Mouse (Mus musculus): ENCODE data around the gene Ift122.
A peak's percentile ranks its signal among the peaks of the same experiment; 100 is the strongest.

Gene Ift122

DNA sequence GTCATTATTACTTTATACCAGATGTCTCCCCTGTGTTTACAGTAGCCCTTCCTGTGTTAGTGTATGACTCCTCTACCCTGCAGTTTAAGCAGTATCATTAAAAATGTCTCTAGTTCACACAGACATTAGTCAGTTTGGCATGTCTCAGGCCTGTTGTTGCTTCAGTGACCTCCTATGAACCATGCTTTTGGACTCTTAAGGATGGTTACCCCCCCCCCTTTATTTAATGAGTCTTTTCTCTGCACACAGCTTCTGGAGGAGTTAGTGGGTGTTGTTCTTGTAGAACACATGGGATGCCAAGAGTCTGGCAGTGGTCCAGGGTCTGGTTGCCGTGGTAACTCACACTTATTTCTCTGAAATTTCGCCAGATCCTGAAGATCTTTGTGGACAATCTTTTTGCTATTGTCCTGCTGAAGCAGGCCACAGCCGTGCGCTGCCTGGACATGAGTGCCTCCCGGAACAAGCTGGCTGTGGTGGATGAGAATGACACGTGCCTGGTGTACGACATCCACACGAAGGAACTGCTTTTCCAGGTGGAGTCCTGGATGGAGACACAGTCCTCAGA lies 38.3 kb downstream of the Ift122 start:
- no peak for DNase-seq (ENCODE audit: low spot score in 2 of 2)

DNA sequence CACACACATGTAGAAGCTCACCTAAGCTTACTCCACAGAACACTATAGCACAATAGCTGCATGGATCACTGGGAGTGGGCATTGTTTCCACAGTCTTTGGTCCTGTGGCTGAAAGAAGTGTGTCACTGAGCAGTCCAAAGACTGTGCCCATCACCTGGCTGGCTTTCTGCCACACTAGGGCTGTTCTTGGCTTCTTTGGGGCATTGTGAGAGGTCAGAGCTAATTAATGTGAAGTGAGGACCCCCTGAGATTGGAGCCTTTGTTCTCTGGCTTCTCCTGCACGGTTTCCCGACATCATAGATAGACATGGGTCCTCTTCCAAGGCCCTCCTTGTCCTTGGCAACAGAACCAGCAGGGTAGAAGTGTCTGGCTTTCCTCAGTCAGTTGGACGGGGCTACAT lies 39.1 kb downstream of the Ift122 start:
- DNase-seq (ENCODE audit: low spot score in 2 of 2): no peak

DNA sequence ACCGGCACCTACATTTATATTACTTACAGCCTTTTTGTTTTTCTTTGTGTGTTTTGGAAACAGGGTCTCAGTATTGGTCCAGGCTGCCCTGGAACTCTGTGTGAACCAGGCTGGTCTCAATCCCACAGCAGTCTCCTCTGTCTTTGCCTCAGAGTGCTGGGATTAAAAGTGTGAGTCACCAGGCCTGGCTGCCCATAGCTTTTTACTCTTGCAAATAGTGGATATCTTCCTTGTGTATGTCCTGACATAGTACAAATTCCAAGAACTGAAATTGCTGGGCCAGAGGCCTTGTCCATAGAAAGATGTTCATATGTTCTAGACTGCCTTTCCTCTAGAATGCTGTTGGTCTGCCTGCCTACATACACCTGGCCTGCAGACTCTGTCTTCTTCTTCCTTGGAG lies 43.1 kb downstream of the Ift122 start:
- no peak for DNase-seq (ENCODE audit: low spot score in 2 of 2)

DNA sequence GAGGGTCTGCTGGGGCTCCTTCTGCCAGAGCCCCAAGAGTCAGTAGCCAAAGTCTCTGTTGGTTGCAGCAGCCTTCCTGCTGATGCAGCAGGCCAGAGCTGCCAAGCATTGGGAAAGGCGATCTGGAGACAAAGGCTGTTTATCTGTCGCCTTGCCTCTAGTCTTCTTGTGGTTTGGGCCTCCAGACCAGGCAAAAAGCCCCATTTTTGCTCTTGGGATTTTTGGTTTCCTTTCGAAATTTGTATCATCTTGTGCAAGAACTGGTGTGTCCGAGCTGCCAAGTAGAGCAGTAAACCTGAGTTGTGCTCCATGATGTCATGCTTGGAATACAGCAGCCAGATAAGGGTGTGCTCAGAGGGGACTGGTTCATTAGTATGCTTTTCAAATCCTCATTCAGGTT lies 43.8 kb downstream of the Ift122 start:
- DNase-seq (ENCODE audit: low spot score in 2 of 2): no peak

DNA sequence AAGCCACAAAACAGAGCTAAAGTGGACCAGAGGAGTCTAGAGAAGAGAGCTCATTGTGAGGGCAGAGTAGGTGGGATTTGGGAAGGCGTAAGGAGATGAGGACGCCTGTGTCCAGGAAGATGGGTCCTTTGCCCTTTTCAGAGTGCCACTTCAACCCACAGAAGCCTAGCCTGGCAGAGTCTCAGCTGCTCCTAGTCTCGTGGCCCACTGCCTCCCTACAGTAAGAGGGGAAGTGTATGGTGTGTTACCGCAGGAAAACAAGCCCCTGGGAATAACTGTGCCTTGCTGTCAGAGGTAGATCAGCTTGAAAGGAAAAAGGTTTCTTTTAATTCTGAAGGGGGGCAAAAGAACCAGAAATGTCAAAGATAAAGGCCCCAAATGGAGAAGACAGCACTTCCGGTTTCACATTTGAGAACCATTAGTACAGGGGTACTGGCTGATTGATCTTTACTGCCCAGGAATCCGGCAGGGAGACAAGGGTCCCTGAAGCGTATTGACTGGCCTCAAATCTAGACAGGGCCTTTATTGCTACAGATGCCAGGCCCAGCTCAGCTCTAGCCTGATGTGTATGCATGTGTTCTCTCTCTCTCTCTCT lies 44.8 kb downstream of the Ift122 start:
- no peak for DNase-seq (ENCODE audit: low spot score in 2 of 2)

DNA sequence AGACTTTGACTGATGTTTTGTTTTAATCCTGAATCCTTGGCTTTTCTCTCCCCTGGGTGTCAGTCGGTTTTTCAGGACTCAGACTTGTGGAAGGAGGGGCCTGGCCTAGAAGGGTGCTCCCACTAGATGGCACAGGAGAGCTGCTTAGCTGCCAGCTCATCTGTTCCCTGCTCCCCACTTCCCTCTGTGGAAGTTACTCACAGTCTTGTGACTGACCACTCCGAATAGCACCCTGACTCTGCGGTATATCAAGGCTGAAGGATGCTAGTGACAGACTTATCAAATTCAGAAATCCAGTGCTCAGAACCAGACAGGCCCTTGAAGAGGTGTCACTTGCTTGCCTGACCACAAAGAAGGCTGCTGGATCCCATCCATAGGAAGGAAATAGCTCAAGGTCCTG lies 47.8 kb downstream of the Ift122 start:
- DNase-seq (ENCODE audit: low spot score in 2 of 2): peak in 1 of 2 experiments; percentile 58

DNA sequence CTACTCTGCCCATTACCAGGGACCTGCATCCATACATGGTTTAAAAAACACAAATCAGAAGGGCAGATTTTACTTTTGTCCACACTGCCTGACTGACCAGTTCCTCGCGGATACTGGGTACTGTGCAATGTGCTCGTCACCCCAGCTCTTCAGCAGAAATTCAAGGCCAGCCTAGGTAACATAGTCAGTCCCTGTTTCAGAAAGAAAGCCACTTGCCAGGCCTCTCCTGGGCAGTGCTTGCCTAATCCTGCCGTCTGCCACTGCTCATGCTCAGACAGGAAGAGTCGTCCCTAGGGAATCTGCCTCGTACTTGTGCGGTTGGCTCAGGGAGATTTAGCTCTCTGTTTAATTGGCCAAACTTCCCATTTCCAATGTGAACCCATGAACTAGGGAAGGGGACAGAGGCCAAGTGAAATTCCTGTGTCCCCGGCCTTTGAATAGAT lies 48.2 kb downstream of the Ift122 start:
- no peak for DNase-seq (ENCODE audit: low spot score in 2 of 2)

DNA sequence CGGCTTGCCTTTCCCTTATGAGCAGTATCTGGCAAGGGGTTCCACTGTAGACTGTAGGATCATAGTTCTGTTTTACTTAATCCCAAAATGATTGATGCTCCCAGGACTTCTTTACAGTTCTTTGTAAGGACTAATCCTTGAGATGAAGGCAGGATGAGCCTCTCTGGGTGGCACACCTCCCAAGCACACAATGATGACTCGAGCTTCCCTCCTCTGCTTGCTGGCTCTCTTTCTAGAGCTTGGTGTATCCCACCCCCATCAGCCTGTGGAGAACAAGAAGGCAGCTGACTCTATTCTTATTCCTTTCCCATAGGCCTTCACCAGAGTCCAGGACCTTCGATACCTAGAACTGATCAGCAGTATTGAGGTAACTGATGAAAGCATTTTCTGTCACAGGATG lies 49.3 kb downstream of the Ift122 start:
- no peak for DNase-seq (ENCODE audit: low spot score in 2 of 2)

DNA sequence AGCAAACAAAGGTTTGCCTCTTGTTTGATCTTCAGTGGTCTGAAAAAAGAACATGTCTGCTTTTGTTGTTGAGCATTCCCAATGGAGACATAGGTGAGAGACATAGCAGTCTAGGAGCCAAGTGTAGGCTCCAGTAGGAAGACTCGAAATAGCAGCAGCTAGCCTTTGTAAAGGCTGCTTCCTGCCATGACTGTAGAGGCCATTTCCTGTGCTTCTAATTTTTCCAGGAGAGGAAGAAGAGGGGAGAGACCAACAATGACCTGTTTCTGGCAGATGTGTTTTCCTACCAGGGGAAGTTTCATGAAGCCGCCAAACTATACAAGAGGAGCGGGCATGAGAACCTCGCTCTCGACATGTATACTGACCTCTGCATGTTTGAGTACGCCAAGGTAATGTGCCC lies 52.3 kb downstream of the Ift122 start:
- no peak for DNase-seq (ENCODE audit: low spot score in 2 of 2)

DNA sequence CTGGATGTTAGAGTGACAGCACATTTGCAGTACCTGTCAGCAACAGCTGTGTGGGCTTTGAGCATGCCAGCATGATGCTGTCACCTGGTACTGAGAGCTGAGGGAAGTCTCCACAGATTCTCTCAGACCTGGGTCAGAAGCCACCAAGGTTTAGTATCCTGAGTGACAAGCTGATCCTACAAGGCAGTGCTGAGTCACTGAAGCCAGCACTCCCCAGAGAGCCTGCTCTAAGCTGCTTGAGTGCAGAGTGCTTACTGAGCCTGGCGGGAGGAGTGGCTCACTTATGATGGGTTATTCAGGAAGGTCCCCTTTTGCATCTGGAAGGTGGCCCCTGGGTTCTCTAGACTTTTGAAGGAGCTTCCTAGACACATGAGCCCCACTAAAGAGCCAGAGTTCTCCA lies 53.2 kb downstream of the Ift122 start:
- no peak for DNase-seq (ENCODE audit: low spot score in 2 of 2)

DNA sequence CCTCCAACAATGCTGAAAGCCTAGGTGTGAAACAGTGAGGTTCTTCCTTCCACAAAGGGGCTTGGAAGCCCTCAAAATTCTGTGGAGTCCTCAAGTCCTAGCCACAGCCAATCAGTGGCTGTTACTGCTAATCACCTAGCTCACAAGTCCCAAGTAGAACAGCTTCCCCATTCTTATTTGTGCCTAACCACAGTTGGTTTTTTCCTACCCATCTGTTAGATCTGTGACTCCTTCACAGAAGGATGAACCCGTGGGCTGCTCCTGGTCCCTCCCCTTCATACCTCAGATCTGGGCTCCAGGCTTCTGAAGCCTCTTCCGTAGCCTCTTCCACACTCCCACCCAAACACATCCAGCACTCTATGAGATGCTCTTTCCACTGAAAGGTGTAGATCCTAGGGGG lies 53.6 kb downstream of the Ift122 start:
- no peak for DNase-seq (ENCODE audit: low spot score in 2 of 2)

DNA sequence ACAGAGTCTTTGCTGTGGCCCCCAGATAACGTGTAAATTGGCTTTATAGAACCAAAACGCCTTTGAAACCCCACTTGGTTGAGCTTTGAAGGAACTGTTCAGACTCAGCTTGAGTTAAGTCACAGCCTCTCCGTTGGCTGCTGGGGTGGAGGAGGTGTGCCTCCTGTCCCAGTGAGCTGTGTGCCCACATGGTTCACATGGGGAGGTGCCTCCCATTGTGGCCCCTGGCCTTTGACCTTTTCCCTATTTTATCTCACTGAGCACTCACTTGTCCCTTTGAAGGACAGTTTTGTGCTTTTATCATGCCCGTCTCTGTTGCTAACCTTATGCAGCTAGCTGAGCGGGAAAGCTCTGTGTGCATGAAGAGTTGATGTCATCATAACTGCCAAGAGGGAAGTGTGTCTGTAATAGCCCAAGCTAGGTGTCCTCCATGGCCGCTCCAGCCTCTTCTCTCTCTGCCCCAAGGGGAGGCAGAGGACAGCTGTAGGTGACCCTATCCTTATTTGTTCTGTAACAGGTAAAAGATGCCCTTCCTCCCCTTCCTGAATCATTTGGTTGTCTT lies 55.2 kb downstream of the Ift122 start:
- DNase-seq (ENCODE audit: low spot score in 2 of 2): no peak

DNA sequence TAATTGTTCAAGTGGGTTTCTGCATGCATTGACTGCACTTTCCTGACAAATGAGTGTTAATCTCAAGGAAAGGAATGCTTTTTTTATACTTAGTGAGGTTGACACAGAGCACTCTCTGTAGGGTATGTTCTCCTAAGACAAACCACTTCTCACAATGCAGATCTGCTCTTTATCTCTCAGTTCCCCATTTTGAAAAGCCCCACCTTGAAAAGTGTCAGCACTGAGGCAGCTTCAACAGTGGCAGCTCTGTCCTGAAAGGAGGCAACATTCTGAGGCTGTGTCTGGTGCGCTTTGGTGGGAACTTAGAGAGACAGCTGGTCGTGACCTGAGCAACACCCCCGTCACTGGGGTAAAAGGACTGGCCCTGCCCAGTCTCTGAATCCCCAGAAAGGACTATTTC lies 55.8 kb downstream of the Ift122 start:
- DNase-seq (ENCODE audit: low spot score in 2 of 2): peak in 1 of 2 experiments; percentile 44

DNA sequence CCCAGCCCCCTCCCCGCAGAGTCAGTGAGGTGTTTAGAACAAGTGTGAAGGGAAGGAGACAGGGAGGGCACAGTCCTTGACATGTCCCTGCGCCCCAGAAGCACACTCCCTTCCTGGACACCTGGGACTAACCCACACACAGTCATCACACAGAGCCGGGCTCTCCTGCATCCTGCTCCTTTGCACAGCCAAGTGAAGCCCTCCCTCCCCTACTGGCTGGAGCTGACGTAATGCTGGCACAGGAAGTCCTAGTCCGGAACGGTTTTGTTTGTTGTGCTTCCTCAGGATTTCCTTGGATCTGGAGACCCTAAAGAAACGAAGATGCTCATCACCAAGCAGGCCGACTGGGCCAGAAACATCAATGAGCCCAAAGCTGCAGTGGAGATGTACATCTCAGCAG lies 56.7 kb downstream of the Ift122 start:
- DNase-seq (ENCODE audit: low spot score in 2 of 2): peak in 1 of 2 experiments; percentile 31

DNA sequence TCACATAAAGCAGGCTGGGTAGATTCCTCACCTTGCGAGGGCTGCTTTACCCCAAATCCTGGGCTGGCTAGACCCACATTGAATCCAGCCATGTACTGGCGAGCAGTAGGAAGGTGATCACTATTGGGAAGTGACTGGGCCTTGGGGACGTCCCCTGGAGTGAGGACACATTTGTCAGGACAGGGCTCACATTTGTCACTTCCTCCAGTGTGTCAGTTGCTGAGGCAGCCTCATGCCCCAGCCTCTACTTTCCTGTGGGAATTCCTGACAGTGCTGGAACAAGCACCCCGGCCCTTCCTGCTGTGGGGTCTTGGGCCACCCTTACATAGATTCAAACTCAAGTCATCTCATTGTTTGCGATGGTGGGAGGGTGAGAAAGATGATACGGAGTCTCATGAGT lies 58.5 kb downstream of the Ift122 start:
- no peak for DNase-seq (ENCODE audit: low spot score in 2 of 2)

DNA sequence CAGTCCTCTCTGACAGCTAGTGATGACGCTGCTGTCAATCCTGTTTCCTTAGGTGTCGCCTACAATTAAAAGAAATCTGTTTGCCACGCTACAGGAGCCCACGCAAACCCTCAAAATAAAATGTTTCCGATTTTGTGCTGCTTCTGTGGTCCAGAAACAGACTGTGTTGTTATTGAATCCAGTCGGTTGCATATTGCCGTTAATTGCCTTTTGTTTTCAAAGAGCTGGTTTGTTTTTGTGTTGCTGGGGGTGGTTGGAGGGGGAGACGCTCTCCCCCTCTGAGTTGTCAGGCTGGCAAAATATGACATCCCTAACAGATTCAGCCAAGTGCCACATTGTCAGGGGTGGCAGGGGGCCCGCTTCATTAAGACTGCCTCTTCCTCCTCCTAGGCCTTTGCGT lies 60.2 kb downstream of the Ift122 start:
- DNase-seq (ENCODE audit: low spot score in 2 of 2): no peak

DNA sequence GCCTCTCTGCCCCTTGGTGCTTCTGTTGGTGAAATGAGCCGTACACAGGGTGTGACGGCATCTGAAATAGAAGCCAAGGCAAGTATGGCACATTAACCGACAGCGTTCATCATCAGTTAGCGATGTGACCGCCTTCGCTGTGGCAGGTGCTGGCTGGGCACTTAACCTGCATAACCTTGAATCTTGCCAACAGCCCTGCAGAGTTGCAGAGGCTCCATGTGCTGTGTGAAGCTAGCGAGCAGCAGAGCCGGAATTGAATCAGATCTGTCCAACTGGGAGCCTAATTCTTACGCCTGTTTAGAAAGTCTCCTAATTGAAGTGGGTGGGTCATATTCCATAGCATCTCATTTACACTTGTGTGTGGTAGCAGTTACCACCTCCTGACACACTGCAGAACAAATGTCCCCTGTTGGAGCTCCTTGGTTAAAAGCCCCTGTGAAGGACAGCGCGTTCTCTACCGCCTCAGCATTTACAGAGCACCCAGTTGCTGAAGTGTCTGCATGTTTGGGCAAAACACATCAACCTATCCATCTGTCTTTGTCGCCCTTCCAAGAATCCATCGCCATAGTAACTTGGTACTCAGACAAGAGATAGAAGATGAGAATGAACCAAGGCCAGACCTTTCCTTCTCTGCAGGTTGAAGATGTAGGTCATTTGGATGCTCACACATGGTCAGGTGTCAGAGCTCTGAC lies 61.4 kb downstream of the Ift122 start:
- no peak for DNase-seq (ENCODE audit: low spot score in 2 of 2)

DNA sequence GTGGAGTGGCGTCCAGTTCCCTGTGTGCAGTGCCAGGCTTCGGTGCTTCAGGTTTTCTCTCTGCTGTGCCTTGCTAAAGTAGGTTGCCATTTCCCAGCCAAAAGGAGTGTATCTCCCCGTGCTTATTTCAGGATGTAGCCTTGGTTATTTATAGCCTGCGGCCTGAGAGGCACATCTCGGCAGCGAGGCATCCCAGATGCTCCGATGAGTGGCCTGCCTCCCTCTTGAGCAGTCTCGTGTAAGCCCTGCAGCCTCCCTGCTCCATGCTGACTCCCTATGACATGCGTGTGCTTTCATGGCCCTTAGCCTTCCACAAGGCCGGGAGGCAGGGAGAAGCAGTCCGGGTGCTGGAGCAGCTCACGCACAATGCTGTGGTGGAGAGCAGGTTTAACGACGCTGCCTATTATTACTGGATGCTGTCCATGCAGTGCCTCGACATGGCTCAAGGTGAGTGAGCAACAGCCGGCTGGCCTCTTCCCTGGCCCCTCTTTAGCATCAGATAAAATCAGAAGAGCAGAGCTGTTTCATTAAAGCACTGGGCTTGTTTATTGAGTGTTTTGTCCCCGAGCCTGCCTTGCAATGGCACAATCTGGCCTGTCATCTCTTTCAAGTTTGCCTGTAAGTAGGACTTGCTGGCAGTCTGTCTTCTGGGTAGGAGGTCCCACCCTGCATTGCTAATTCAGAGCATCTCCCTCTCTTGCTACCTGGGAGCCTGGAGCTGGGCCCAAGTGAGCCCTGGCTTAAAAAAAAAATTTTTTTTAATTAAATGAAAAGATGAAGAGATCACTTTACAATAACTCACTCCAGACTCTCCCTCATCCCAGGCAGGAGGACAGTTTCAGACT lies 62.6 kb downstream of the Ift122 start:
- DNase-seq (ENCODE audit: low spot score in 2 of 2): no peak

DNA sequence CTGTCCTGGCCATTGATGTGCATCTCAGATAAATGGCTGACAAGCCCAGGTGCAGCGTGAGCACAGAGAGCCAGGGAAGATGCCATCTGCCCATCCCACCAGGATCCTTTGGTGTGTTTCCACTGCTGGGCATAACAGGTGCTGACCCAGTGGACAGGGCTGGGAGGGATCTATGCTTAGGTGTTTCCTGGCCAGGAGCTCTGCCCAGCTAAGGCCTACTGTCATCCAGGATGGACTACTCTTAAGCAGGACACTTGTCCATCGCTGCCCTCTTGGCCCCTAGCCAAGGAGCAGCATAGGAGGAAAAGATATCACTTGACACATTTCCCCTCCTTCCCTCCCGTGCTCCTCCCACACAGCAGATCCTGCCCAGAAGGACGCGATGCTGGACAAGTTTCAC lies 63.3 kb downstream of the Ift122 start:
- no peak for DNase-seq (ENCODE audit: low spot score in 2 of 2)

DNA sequence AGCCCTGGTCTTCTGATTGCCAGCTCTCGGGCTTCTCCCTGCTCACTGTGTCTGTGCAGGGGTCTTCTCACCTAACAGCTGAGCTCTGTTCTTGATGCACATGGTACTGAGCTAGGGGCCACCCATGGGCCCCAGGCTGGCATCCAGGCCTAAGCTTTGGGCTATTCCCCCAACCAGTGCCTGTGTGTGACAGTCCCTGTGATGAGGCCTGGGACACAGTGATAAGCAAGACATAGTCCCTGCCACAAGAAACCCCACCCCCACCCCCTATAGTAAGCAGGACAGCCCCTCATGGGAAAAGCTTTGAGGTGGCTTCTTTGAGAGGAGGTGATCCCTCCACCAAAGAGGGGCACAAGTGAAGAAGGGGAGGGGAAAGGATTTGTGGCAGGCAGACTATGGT lies 65.3 kb downstream of the Ift122 start:
- DNase-seq (ENCODE audit: low spot score in 2 of 2): no peak

DNA sequence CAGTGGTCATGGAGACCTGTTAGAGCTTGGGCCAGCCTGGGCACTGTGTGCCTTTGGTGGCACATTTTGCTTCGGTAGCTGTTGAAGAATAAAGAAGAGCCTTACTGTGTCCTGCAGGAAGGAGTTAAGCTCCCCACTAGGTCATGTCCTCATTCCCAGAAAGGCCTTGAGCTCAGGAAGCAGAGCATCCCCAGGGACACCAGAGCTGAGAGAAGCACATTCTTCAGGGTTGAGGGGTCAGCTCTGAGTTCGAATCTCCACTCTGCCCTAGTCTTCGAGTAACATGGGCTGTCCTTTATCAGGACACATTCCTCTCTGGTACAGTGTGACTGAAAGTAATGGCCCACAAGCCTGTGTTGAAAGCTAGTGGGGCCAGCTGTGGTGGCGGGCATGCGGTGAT lies 66.6 kb downstream of the Ift122 start:
- no peak for DNase-seq (ENCODE audit: low spot score in 2 of 2)

DNA sequence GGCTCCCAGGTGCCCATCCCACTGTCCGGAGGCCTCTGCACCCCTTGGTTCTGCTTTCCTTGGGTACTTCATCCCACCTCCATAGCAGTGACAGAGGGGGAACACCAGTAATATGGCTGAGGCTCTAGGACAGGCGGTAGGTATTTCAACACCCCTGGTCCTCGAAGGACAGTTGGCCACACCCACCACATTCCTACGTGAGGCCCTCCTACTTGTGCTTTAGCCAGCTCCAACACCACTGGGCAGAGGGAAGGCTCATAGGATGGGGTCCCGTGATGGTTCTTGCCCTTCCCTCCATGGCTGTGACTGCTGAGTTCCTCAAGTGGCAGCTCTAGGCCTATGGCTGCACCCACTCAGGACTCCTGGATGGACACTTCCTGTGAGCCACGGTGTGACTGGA lies 71.6 kb downstream of the Ift122 start:
- no peak for DNase-seq (ENCODE audit: low spot score in 2 of 2)
